Mouse (Mus musculus) stomach, postnatal 0 days (tissue): ENCODE results near the gene Akap8. TPM values are rescaled to one million over a fixed set of nuclear protein-coding genes. Genes with fewer than 3 reads are reported as not detected.

Experiments used
- ATAC-seq: fragments of 200-750 bp; cut with Nextera tagmentation; 2 replicates; pipeline ENCODE4 v1.8.0; 2017; ENCODE audit not compliant: low FRiP score, low TSS enrichment
- DNase-seq: peaks from one replicate; pipeline ENCODE4 v3.0.0-alpha.2; 2016; ENCODE audit warnings: low spot score
- H3K27ac ChIP-seq: fragments of 300-500 bp; sonication (generic); replicated peaks from 2 replicates; pipeline ENCODE4 v1.5.1; 2014; ENCODE audit warnings: mild to moderate bottlenecking, control low read depth
- H3K27me3 ChIP-seq: fragments of 300-500 bp; sonication (generic); 2 replicates; pipeline ENCODE4 v1.6.1; 2014; ENCODE audit warnings: low read length; ENCODE audit not compliant: control insufficient read depth, insufficient read depth
- H3K36me3 ChIP-seq: fragments of 300-500 bp; sonication (generic); 2 replicates; pipeline ENCODE4 v1.6.1; 2014; ENCODE audit warnings: low read length, mixed read lengths; ENCODE audit not compliant: control insufficient read depth, insufficient read depth
- H3K4me1 ChIP-seq: fragments of 300-500 bp; sonication (generic); replicated peaks from 2 replicates; pipeline ENCODE4 v1.6.1; 2014; ENCODE audit warnings: antibody characterized with exemption; ENCODE audit not compliant: control insufficient read depth, insufficient read depth
- H3K4me2 ChIP-seq: fragments of 300-500 bp; sonication (generic); replicated peaks from 2 replicates; pipeline ENCODE4 v1.6.1; 2014; ENCODE audit warnings: low read depth, mild to moderate bottlenecking, control low read depth, moderate library complexity
- H3K4me3 ChIP-seq: fragments of 300-500 bp; sonication (generic); 2 replicates; pipeline ENCODE4 v1.5.1; 2014; ENCODE audit warnings: low read depth, low read length, control low read depth
- H3K9ac ChIP-seq: fragments of 300-500 bp; sonication (generic); 2 replicates; pipeline ENCODE4 v1.6.1; 2014; ENCODE audit warnings: mild to moderate bottlenecking, low read length, control low read depth, mixed read lengths
- H3K9me3 ChIP-seq: fragments of 300-500 bp; sonication (generic); 2 replicates; pipeline ENCODE4 v1.6.1; 2016; ENCODE audit warnings: low read length; ENCODE audit not compliant: control insufficient read depth
- CTCF ChIP-seq: IDR thresholded peaks from 2 replicates; pipeline ENCODE4 v1.5.1; 2016; ENCODE audit warnings: antibody characterized with exemption, low read depth, mild to moderate bottlenecking, moderate library complexity
- EP300 ChIP-seq: optimal IDR thresholded peaks from 2 replicates; pipeline ENCODE3; 2016; ENCODE audit warnings: antibody characterized with exemption
- WGBS: fragments of 180-500 bp; shearing (Covaris S2); extraction: QIAGEN DNeasy Blood & Tissue Kit; methylation state at CpG from one replicate; pipeline ENCODE4 v1.1.7; 2014; 5-methylcytosine and 5-hydroxymethylcytosine counted together
- polyA plus RNA-seq: library from polyadenylated mRNA; unstranded; fragments of >200 nt; fragmentation: Nextera tagmentation; extraction: Ambion mirVana; gene quantifications from 2 replicates; pipeline ENCODE4 v1.2.1, GENCODE M21; 2015

Akap8 gene
- polyA plus RNA-seq, 1 experiment from 2014 or later, result 30.3 TPM

GRCm38 (mm10) chr17:32356766-32357760 lies 36.0 kb upstream of the Akap8 start:
- Histone ChIP-seq H3K27ac (no peak overlapping the region), H3K4me1 (no peaks in the 10 kb centered on the region), H3K9me3 (no peaks in the 10 kb centered on the region), H3K36me3 (peaks cover 35% of the 10 kb centered on the region), H3K4me2 (no peak overlapping the region), H3K9ac (no peak overlapping the region), H3K27me3 (no peaks in the 10 kb centered on the region), H3K4me3 (no peak overlapping the region)
- ATAC-seq (no peak), DNase-seq (peak; percentile 10)
- WGBS, result 90% methylated on average over 24 of the region's 24 CpGs
- TF ChIP-seq EP300 (no peak), CTCF (no peak)

DNA sequence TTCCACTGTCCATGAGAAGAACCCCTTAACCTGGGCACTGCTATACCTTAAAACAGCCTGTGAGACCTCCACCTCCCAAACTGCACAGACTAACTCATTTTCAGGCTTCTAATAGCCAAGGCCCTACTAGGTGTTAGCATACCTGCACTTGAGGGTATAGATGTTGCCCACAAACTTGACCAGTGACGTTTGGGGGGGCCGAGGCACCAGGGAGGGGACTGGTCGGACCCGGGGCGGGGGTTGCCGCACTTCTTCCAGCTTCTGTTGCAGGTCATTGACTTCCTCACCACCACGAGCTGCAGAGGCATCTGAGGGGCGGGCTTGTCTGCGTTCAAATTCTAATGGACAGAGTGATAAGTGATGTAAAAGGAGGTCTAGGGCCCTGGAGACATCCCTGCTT lies 35.2 kb upstream of the Akap8 start:
- no peaks in the 10 kb centered on the region for H3K9me3 ChIP-seq
- no peak for TF ChIP-seq CTCF
- no peak for TF ChIP-seq EP300
- peaks cover 35% of the 10 kb centered on the region for H3K36me3 ChIP-seq
- ATAC-seq, result no peak
- H3K27ac ChIP-seq, result no peak overlapping the region
- no peak overlapping the region for H3K4me3 ChIP-seq
- WGBS, result 92% methylated on average over 9 of the region's 9 CpGs
- no peak overlapping the region for H3K4me2 ChIP-seq
- no peaks in the 10 kb centered on the region for H3K27me3 ChIP-seq
- DNase-seq, result peak; percentile 13
- no peaks in the 10 kb centered on the region for H3K4me1 ChIP-seq
- H3K9ac ChIP-seq, result no peak overlapping the region

DNA sequence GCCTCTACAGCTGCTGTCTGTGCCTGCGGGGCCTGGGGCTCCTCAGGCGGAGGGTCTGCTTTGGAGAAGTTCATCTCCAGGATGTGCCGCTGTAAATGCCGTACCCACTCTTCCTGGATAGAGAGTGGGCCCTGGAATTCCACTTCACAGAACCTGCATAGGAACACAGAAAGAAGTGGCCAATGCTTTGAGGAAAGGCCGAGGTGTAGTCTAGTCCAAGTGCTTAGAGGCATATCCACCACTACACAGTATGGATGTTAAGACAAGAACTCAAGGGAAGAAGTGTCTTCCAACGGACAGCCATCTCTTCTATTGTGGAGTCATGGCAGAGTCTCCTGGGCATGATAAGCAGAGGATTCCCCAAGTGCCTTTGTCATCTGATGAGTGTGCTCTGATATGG lies 34.0 kb upstream of the Akap8 start:
- Histone ChIP-seq H3K36me3 (peaks cover 31% of the 10 kb centered on the region), H3K4me3 (no peak overlapping the region), H3K4me2 (no peak overlapping the region), H3K27ac (no peak overlapping the region), H3K27me3 (no peaks in the 10 kb centered on the region), H3K9ac (no peak overlapping the region), H3K9me3 (no peaks in the 10 kb centered on the region), H3K4me1 (no peaks in the 10 kb centered on the region)
- DNase-seq, result no peak
- TF ChIP-seq EP300 (no peak), CTCF (no peak)
- no peak for ATAC-seq
- 92% methylated on average over 6 of the region's 6 CpGs for WGBS

- Histone ChIP-seq H3K9ac (no peak overlapping the region), H3K27ac (no peak overlapping the region), H3K9me3 (no peaks in the 10 kb centered on the region), H3K4me2 (no peak overlapping the region), H3K27me3 (no peaks in the 10 kb centered on the region), H3K4me3 (no peak overlapping the region), H3K36me3 (peaks cover 27% of the 10 kb centered on the region), H3K4me1 (peaks cover 2% of the 10 kb centered on the region; the same call in 1 of the 2 replicates)
- ATAC-seq (no peak), DNase-seq (no peak)
- WGBS, result 72% methylated on average over 5 of the region's 5 CpGs
- TF ChIP-seq CTCF, result no peak
- no peak for TF ChIP-seq EP300
Observed at GRCm38 (mm10) chr17:32354211-32354610, 33.2 kb upstream of the Akap8 start.

GRCm38 (mm10) chr17:32353696-32354095 lies 32.7 kb upstream of the Akap8 start:
- Histone ChIP-seq H3K4me3 (no peak overlapping the region), H3K4me1 (peaks cover 3% of the 10 kb centered on the region; the same call in 1 of the 2 replicates), H3K36me3 (peaks cover 22% of the 10 kb centered on the region), H3K9me3 (no peaks in the 10 kb centered on the region), H3K4me2 (no peak overlapping the region), H3K27me3 (no peaks in the 10 kb centered on the region), H3K27ac (no peak overlapping the region), H3K9ac (no peak overlapping the region)
- TF ChIP-seq CTCF, result no peak
- no peak for TF ChIP-seq EP300
- ATAC-seq (no peak), DNase-seq (peak; percentile 17)
- WGBS, result 66% methylated on average over 4 of the region's 4 CpGs

DNA sequence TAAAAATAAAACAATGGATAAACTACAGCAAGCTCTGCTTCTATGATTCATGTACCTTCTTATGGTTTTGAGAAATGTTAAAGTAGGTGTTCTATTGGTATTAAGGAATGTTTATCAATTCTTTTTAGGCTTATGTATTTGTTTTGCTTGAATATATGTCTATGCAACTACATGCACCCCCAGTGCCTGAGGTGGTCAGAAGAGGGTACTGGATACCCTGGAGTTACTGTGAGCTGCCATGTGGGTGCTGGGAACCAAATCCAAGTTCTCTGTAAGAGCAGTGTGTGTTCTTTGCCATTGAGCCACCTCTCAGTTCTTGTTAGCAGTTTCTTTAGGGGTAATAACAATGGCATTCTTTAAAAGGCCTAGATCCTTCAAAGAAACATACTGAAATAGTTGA lies 30.7 kb upstream of the Akap8 start:
- no peak for DNase-seq
- H3K27me3 ChIP-seq, result no peaks in the 10 kb centered on the region
- H3K27ac ChIP-seq, result no peak overlapping the region
- no peaks in the 10 kb centered on the region for H3K9me3 ChIP-seq
- peaks cover 8% of the 10 kb centered on the region; the same call in 1 of the 2 replicates for H3K36me3 ChIP-seq
- TF ChIP-seq CTCF, result no peak
- no peak for TF ChIP-seq EP300
- no peak overlapping the region for H3K4me3 ChIP-seq
- ATAC-seq, result no peak
- no peak overlapping the region for H3K4me2 ChIP-seq
- peaks cover 3% of the 10 kb centered on the region; the same call in 1 of the 2 replicates for H3K4me1 ChIP-seq
- H3K9ac ChIP-seq, result no peak overlapping the region
